Mouse (Mus musculus): Measurements from ENCODE around the gene Dio2.

Gene Dio2

GRCm38 (mm10) chr12:90738388-90739223 is at the start of gene Dio2:
Gene Dio2 (minus strand): TSS chr12:90738438.
- no peak for DNase-seq (ENCODE audit: low read depth, low spot score)

DNA sequence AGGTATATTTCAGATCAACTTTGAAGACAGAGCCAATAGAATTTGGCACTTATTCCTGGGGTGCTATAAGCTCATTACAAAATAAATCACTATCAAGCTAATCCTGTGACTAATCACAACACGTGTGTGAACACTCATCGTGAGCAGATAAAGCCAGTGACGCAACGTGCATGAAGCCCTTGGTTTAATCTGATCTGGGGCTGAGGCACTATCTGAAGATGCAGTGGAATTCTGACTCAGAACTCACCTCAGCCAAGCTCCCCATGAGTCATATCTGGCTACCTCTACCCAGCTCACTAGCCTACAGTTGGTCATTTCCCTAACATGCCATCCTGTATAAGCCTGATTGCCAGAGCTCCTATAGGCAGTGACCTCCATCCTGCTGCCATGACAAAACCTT is 43.2 kb upstream of the Dio2 start:
- DNase-seq (ENCODE audit: low read depth, low spot score): no peak

DNA sequence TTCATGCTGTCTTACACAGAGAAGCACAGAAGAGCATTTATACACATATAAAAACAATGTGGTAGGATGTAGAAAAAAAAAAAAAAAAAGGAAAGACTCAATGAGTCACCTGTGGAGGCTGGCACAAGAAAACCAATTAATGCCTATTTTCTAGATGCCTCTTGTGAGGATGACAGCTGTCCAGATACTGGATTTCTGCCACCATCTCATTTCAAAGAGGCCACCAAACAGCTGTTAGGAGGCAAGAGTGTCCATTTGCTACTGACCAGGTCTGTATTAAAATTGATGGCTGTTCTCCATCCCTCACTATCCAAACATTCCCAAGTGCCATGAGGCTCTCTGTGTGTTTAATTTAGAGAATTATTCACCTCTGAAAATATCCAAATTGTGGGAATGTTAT is 6.5 kb upstream of the Dio2 start:
- no peak for DNase-seq (ENCODE audit: low read depth, low spot score)

- DNase-seq (ENCODE audit: low read depth, low spot score): no peak
Measured at GRCm38 (mm10) chr12:90743633-90744032, 5.4 kb upstream of the Dio2 start.

- peak; percentile 65 for DNase-seq (ENCODE audit: low read depth, low spot score)
Measured at GRCm38 (mm10) chr12:90740468-90740867, 2.2 kb upstream of the Dio2 start.

DNA sequence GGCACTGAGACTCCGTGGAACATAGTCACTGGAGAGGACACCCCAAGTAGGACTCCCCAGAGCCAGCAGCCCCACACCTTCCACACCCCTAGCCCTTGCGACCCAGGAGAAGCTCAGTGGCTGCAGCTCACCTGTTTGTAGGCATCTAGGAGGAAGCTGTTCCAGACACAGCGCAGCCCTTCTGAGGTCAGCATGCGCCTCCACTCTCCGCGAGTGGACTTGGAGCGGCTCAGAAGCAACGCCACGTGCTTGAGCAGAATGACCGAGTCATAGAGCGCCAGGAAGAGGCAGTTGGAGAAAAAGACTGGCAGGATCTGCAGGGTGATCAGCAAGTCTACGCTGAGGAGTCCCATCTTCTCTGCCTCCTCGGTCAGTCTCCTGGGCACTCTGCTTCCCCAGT is 306 bp downstream of the Dio2 start:
- DNase-seq (ENCODE audit: low read depth, low spot score): no peak

- no peak for DNase-seq (ENCODE audit: low read depth, low spot score)
Measured at GRCm38 (mm10) chr12:90735447-90735846, 2.8 kb downstream of the Dio2 start.

DNA sequence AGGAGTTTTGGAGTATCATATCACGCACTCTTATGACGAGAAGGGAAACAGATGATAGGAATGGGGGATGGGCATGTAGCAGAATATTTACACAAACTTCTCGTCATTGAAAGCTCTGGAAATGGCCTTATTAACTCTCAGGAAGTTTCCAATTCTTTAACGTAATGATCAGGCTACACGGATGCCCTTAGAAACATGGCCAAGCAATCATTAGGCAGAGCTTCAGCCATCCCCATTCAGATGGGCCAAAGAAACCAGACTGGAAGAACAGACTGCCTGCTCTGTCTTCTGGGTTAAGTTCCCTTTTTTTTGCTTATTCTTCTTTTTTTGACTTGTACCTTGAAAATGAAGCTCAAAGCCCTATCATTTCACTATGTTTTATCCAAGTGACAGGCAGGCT is 3.7 kb downstream of the Dio2 start:
- DNase-seq (ENCODE audit: low read depth, low spot score): no peak

DNA sequence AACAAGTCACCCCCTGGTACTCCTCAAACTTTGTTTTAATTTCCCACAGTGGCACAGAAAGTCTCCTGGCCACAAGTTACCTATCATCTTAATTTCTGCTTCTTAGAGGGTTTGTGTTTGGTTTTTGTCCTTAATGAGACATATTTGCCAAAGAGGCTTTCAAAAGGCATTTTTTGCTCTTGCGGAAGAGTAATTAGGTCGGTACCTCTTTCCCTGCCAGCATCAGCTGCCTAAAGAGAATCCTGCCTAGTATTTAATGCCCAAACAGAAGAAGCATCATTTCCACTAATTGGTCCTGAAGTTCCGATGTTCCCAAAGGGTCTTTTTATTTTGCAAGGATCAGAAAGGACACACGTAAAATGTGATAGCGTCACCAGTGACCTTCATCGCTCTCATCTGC is 4.5 kb downstream of the Dio2 start:
- no peak for DNase-seq (ENCODE audit: low read depth, low spot score)

GRCm38 (mm10) chr12:90729648-90730047 is 8.6 kb downstream of the Dio2 start:
- DNase-seq (ENCODE audit: low read depth, low spot score): peak; percentile 57

GRCm38 (mm10) chr12:90725107-90725506 is 13.1 kb downstream of the Dio2 start:
- DNase-seq (ENCODE audit: low read depth, low spot score): no peak

GRCm38 (mm10) chr12:90724644-90725043 is 13.6 kb downstream of the Dio2 start:
- DNase-seq (ENCODE audit: low read depth, low spot score): no peak

GRCm38 (mm10) chr12:90694135-90694534 is 44.1 kb downstream of the Dio2 start:
- no peak for DNase-seq (ENCODE audit: low read depth, low spot score)
